Mouse (Mus musculus) midbrain, embryonic 15.5 days (tissue): Measurements from ENCODE around the gene Podn. TPM values are rescaled to one million over a fixed set of nuclear protein-coding genes. Genes with fewer than 3 reads are reported as not detected.

Experiments
- microRNA-seq: library from miRNA; unstranded; fragments of <30 nt; microRNA quantifications from one replicate; pipeline ENCODE4, GENCODE M21; 2016
- polyA plus RNA-seq: library from polyadenylated mRNA; unstranded; fragments of >200 nt; fragmentation: Nextera tagmentation; extraction: Ambion mirVana; gene quantifications from 2 replicates; pipeline ENCODE4 v1.2.1, GENCODE M21; 2015

Podn gene
- polyA plus RNA-seq, 1 experiment from 2014 or later, result 0.23 TPM

Small RNAs within 50 kb of the gene (microRNA-seq; reads per million reads assigned to microRNA genes)
- not detected for gene Mir6397

Other genes starting within 250 kb of the Podn start
- gene Magoh, start 216.7 kb downstream of the Podn start, polyA plus RNA-seq, result 95.6 and 103 TPM in 2 replicates
- 92.4 and 96.4 TPM in 2 replicates for gene 0610037L13Rik, start 206.6 kb downstream of the Podn start, polyA plus RNA-seq
- 13.9 and 17.0 TPM in 2 replicates for gene Cpt2, start 172.8 kb downstream of the Podn start, polyA plus RNA-seq
- 0.09 TPM in 1 of 2 replicates, not detected in the other for gene Slc1a7, start 128.1 kb downstream of the Podn start, polyA plus RNA-seq
- 189 and 198 TPM in 2 replicates for gene Scp2, start 48.6 kb upstream of the Podn start, polyA plus RNA-seq
- gene Echdc2, start 69.0 kb upstream of the Podn start, polyA plus RNA-seq, result 7.2 and 9.6 TPM in 2 replicates
- gene Zyg11a, start 121.6 kb upstream of the Podn start, polyA plus RNA-seq, result 0.09 TPM in 1 of 2 replicates, not detected in the other
- gene Zyg11b, start 204.7 kb upstream of the Podn start, polyA plus RNA-seq, result 33.9 and 37.3 TPM in 2 replicates
- 51.1 and 51.4 TPM in 2 replicates for gene Coa7, start 231.7 kb upstream of the Podn start, polyA plus RNA-seq